Mouse (Mus musculus) heart, postnatal 4 days (tissue): ENCODE measurements around the gene Sec1. TPM values are rescaled to one million over a fixed set of nuclear protein-coding genes. Genes with fewer than 3 reads are reported as not detected.
A peak's percentile ranks its signal among the peaks of the same experiment; 100 is the strongest.

Experiments used
- DNase-seq: peaks from one replicate; pipeline ENCODE4 v3.0.0; 2021
- total RNA-seq, 2 experiments: library from RNA; stranded (reverse); gene quantifications; 2 replicates each; pipeline ENCODE4 v1.2.3; 2021

Gene Sec1
- total RNA-seq, 2 experiments from 2014 or later = 0.14 to 0.18 TPM

DNA sequence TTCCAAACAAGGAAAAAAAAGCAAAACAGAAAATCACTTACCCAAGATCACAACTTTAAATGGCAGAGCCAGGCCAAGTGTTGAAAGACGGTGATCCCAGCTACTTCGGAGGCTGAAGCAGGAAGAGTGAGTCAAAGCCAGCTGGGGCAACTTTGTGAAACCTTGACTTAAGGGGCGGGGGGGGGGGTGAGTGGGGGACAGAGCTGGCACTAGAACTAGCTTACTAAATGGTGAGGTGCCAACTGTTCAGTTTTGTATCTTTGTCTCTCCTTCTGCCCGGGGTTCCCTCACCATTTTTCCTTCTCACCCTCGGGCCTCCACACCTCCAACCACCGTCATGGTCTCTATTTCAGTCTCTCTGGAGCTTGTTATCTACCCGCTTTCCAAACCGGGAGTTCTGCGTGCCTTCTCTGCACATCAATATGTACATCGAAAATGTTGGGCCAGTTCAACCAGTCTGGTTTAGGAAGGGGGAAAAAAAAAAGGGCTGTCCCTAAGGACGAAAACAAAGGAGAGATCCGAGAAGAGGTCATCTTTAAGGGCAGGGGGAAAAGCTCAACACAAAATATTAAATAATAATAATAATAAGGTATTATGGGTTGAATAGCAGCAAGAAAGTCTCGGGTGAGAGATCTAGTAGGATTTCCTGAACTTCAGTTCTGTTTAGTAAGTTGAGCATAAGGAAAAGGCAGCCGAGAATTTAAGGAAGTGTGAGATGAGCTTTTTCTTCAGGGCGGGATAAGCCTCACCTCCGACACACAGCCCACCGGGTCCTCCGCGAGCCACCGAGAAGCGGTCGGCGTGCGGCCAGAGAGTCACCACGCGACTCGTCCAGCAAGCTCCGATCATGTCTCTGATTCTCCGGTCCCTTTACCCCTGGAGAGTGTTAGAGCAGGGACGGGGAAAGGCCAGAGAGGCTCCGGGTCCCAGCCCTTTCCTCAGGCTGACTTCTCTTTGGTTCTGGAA lies 23.0 kb upstream of the Sec1 start:
- DNase-seq = no peak

DNA sequence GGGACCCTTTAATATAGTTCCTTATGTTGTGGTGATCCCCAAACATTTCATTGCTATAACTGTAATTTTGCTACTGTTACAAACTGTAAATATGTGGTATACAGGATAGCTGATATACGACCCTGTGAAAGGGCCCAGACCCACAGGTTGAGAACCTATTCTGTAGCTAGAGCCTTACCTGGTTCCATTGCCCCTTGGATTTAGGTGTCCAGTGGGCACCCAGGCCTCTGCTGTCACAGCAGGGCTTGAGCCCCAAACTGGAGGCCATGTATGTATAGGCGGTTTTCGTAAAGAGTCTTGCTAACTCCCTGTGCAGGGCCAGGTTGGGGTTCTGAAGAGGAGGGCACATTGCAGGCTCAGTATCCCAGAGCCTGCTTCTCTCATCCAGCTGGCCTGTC lies 22.3 kb upstream of the Sec1 start:
- no peak for DNase-seq

DNA sequence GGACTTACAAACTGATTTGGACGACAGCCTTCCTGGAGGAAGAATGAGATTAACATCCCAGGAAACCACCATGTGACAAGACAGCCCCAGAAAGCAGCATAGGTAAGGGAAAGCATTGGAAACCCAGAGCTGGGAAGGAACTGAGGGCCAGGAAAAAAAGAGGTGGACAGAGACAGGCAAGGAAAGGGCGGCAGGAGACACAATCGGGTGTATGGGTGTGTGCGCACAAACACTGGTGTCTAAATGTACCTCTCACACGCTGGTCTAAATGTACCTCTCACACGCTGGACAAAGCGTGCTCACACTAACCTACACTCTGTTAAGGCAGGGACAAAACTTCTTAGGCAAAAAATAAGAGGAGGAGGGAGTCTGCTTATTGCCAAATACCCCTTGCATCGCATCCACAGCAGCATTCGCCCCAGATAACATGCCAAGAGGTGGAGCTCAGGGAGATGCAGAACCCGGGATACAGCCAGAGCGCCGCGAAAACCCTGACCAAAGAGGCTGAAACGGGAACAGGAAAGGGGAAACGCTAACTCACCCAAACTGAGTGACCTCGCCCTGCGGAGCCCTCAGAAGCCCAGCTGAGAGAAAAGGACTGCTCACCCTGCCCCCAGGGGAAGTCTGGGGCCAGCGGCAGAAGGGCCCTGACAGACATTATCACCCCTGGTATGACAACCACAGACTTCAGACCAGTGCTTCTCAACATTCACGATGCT lies 21.7 kb upstream of the Sec1 start:
- DNase-seq = no peak

DNA sequence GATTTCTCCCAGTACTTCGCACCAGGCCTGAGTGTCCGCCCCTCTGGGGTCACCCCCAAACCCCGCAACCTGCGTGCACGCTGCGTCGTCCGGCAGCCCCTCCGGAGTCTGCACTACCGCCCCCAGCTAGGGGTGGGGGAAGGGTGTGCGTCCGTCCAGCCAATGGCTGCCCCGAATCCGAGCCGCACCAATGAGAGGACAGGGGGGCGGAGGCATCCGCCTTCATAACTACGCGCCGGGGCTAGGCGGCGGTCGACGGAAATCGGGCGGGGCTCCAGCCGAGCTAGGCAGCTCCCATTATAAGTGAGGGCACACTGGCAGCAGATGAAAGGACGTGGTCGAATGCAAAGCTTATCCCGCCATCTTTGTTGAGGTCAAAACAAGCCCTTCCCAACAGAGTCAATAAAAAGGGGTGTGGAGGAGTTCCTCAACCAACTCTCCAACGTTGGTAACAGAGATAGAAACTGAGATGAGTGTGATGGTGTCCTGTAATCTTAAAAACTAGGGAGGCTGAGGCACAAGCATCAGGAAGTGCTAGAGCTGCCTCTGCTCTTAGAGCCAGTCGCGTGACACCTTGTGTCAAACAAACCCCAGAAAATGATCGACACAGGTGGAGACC lies 21.0 kb upstream of the Sec1 start, which contains the start of gene Rpl18:
TSS of gene Rpl18 (plus strand) at position 368 of the 619 bp plus-strand sequence.
- DNase-seq = peak; percentile 98

DNA sequence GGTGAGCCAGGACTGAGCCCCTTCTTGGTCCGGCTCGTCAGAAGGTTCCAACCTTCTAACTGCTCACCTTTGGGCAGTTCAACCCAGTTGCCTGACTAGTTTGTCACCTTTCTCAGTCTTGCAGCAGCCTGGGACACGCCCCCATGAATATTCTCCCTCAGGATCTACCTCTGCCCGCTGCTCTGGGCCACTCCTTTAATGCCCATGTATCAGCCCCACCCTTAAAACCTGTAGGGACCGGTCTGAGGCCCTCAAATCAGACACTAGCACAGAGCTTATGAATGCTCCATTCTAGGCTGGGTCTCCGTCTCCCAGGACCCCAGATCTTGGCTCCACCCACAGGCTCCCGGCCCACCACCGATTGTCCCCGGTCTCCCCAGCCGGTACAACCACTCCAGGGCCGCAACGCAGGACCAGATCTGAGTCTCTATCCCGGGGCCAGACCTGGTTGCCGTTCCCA lies 20.5 kb upstream of the Sec1 start:
- no peak for DNase-seq

DNA sequence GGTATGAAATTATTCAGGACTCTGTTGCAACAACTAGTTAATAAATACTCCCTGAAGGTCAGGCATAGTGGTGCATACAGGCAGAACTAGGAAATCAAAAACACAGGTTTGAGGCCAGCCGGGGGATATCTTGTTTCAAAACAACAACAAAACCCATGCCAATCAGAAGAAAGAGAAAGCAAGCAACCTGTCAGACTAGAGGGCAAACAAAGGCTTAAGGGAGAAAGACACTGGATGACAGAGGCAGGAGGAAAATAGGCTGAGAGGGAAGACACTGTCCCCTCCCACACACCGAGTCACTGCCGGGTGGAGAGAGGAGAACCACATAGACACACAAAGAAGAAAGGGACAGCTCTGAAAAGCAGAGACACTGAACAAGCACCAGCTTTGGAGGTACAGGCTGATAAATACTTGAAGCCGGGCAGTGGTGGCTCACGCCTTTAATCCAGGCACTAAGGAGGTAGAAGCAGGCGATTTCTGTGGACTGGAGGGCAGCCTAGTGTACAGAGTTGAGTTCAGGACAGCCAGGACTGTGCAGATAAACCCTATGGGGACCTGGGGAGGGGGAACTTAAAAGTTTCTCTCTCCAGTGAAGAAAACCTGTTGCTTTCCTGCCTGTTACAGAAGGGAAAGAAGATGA lies 19.8 kb upstream of the Sec1 start:
- DNase-seq = no peak

DNA sequence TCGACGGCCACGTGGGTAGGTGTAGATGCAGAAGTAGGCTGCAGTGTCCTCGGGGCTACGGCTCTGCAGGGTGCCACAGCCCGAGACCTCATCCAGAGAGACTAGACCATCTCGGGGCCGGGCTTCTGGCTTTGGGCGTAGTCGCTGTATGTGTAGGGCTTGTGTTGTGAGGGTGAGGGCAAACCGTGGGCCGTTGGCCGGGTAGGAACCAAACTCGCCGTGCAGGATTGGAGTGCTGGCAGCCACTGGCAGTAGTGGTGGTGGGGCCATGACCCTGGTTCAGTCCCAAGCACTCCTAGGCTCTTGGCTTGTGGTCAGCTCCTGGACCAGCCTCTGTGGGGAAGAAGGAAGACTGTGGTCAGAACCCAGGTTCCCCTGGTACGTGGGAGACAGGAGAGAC lies 19.2 kb upstream of the Sec1 start:
- DNase-seq = no peak

DNA sequence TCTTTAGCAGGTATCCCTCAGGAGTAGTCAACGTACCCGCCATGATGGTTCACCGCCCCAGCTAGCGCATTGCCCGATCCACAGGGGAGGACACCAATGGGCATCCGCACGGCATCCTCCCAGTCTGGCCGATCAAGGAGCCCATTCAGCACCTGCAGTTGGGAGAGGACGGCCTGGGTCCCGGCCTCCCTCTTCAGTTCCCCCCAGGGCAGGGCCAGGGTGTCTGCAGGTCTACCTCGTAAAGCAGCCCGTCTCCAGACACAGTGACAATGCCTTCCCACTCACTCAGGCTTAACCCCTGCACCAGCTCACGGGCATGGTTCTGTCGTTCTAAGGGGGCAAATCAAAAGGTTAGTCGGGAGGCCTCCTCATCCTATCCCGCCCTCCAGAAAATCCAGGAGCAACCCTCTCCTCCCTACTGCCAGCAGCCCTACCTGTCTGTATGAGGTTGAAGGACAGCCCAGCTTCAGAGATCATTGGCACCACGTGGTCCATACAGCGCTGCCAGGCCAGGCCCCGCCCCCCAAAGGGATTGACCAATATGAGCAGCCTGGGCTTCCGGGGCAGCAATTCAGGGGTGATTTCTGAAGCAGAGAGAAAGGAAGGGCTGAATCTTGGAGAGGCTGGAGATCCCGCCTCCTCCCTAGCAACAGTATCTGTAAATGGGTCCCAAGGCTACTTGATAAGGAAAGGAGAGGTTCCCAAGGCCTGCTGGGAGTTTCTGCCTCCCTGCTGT lies 18.0 kb upstream of the Sec1 start:
- peak; percentile 28 for DNase-seq

DNA sequence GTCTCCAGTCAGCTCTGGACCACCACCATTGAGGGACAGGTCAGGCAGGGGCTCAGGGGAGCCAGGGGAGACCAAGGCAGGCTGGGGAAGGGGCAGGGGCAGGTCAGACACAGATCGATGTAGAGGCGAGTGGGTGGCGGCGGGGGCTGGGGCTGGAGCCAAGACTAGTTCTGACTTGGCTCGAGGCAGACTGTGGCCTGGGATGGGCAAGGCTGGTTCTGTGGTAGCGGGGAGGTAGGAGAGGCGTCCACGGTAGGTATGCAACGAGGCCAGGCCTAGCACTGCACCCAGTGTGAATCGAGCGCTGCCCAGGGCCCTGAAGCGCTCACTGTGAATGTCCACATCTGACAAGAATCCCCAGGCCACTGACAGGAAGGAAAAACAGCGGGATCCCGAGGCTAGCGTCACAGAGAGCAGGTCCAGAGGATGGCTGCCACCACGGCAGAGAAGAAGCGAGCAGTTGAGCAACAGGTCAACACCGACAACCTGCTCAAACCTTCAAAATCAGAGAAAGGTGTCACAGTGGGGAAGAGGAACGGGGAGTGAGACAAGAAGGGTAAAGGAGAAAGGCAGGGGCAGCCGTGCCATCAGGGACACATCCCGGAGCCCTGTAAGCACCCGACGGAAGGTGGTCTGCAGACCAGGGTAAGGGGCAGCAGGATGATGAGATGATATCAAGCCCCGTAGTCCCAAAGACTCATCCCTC lies 17.3 kb upstream of the Sec1 start:
- DNase-seq = no peak

DNA sequence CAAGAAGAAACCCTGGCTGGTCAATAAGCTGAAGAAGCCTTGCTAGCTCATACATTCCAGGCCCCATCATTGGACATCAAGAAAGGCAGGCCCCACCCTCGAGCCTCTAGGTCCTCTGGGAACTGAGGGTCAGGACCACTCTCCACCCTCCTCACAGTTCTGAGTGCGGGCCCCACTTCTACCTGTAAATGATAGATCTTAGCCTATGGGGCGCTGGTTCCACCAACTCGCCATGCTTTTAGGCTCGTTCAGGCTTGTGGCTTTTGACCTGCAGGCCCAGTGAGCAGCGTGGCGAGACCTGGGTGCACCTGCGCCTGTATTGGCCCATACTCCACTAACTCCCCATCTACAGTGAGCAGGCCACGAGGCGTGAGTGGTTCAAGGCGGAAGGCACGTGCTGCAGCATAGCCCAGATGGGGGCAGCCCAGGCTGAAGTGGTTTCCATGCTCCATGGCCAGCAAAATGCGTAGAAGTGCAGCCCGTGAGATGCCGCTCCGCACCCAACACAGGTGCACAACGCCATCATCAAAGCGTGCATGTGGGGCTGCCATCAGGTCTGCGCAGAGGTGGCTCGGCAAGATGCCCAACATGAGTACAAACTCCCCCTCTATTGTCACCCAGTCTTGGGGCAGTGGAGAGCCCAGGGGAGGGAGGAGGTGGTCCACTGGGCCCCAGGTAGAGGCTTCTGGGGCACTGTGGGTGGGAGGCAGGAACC lies 16.4 kb upstream of the Sec1 start:
- no peak for DNase-seq

DNA sequence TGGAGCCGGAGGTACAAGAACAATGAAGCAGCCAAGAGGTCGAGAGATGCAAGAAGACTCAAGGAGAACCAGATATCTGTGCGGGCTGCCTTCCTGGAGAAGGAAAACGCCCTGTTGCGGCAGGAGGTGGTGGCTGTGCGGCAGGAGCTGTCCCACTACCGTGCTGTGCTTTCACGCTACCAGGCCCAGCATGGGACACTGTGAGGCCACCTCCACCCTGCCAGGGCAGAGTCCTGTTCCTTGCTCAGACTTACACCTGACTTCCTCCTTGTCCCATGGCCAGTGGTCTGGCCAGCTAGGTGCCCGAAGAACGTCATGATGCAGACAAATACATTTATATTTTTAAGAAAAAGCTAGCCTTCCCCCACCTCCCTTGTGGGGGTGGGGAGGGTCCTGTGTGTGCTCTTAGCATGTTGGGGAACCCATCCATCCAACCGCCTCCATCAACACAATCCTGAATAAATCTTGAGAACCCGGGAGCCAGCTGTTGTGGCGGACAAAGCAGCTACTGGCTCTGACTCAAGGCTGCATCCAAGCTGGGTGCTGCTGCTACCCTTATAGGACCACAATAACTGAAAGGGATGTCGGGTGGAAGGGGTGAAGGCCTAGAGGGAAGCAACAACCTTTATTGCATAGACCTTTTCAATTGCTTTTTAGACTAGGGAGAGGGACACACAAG lies 15.6 kb upstream of the Sec1 start:
- no peak for DNase-seq

DNA sequence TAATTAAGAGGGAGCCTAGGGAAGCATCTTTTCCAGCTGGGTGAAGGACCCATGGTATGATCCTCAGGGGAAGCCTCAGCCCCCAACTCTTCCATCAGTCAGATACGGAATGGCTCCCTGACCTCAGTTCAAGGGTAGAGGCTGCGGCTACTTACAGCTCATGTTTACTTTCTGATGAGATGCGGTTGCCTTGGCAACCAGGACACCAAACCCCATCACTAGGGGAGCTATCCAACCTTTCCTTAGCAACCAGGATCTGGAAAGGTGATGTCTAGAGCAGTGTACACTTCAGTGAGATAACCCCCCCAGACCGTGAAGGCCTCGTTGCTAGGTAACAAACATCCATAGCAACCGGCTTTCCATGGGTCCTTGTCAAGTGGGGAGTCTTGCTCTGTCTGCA lies 14.8 kb upstream of the Sec1 start:
- DNase-seq = peak; percentile 17

DNA sequence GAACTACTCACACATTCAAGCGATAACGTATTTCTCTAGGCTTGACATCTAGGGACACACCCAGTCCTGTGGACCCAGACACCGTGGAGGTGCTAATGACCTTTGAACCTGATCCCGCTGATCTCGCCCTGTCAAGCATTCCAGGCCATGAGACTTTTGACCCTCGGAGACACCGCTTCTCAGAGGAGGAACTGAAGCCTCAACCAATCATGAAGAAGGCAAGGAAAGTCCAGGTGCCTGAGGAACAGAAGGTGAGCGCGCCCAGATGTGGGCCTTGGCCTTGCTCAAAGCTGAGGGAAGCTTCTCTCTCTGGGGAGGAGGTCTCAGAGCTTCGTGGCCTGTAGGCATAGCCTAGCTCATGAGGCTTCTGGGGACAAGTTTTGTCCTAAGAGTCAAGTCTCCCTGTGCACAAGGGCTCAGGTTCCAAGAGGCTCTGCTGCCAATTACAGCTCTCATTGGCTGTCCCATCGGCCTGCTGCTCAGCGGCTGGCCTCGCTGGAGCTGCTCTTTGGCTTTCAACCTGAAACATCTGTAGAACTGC lies 14.1 kb upstream of the Sec1 start:
- peak; percentile 40 for DNase-seq

DNA sequence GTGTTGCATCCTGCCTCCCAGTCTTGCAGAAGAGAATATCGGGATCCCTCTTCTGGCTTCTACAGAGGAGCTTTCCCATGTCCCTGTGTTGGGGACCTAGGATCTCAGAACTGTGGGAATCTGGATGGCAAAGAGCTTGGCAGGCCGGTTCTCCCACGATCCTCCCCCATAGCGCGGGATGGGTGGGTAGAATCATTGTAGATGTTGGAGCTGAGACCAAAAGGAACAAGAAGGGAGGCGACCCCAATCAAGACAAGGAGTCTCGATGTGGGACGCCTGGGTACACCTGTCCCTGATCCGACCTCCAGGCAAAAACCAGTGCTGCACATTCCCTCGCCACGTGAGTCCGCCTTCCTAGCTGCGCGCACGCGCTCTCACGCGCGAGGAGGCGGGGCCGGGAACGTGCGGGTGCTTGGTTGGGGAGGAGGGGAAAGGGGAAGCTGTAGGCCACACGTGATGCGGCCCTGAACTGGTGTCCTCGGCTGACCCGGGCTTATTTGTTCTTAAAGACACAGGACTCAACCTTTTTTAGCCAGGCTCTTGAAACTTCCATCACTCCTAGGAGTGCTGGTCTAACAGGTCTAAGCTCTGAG lies 13.3 kb upstream of the Sec1 start:
- peak; percentile 97 for DNase-seq

DNA sequence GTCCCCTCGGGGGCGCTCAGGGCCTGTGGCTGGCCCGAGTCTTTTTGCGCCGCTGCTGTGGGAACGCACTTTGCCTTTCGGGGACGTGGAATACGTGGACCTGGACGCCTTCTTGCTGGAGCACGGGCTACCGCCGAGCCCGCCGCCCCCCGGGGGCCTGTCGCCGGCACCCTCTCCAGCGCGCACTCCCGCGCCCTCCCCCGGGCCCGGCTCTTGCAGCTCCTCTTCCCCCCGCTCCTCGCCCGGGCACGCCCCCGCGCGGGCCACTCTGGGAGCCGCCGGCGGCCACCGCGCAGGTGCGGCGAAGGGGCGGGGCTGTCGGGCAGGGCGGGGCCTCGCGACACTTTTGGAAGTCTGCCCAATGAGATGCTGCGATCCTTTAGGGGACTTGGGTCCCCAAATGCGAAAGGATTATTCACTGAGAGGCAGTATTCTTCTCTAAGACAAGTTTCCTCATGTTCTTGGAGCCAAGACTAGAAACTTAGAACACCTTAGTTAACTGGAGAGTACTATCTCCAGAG lies 12.6 kb upstream of the Sec1 start:
- DNase-seq = peak; percentile 93

DNA sequence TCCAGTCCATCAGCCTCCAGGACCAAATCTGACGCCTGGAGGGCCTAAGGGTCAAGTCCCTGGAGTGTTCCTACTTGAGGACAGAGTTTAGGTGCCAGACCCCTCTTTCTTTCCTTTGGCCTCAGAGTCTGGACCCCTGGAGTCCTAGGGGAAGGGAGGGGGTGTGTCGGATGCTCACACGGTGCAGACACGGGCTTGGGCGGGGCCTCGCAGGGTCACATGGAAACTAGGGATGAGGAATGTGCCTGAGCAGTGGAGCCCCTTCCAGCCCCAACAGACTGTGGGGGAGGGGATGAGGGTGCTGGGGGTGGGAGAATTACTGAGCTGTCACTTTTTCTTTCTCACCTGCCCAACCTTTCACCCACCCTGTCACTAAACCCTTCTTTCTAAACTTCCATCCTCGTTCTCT lies 11.7 kb upstream of the Sec1 start:
- DNase-seq = peak; percentile 84

DNA sequence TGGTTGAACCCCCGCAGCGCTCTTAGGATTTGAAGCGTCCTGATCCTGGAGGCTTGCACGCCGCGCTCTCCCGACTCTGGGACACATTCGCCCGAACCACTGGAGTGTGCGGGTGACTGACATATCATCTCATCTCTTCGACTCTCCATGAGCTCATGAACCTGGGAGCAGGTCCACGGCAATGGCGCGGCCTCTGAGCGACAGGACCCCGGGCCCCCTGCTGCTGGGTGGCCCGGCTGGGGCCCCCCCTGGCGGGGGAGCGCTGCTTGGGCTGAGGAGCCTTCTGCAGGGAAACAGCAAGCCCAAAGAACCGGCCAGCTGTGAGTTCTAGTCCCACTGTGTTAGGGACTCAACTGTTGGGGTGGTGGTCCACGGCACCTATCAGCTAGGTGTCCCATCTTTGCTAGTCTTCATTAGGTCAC lies 11.3 kb upstream of the Sec1 start:
- peak; percentile 47 for DNase-seq

DNA sequence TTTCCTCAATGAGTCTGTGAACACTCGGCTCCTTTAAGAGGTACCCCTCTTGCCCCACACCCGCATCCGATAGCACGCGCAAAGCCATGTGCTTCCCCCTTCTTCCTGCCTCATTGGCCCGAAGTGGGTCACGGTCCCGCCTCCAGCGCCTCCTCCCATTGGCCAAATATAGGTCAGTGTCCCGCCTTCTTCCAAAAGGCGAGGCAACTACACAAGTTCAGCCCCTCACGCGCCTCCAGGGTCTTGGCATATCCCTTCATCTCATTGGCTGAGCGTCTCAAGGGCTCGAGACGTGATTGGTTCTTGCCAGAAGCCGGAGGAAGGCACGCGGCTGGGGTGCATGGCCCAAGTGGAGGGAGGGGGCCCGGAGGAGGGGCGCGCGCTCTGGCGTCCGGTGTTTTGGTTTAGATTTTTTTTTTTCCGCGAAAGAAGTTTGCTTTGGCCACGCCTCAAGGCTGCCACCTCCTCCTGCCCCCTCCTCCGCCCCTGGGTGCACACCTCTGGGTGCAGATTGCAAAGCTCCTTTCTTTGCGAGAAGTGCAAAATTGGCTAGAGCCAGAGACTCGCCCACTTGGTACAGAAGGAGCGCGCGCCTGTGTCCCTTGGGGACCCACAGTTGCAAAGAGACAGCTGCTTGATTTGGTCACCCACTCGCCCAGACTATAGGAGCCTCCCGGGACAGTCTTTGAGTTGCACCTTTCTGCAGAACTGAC lies 10.7 kb upstream of the Sec1 start, which contains the start of gene Dbp:
TSS of gene Dbp (plus strand) at position 359 of the 713 bp plus-strand sequence.
- peak; percentile 99 for DNase-seq
